ENCODE assay signal across 14 mouse cellular contexts in the genomic region with DNA sequence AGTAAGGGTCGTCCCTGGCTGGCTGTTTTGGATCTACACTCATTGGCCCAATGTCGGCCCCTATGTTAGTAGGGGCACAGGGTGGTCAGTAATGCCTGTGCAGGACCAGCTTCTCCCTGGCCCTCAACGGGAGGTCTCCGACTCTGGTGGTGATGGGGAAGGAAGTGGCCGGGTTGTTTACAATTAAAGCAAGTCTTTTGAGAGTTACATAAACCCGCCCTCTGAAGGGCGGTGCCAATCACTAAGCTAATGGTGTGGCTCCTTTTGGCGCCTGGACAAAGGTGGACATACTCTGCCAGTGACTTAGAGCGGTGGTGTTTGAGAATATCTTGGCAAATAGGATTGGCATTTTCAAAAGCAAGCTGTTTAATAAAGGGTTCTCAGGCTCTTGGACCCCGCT.
DNase-seq lines count a peak whose midpoint lies in the region; ATAC-seq lines count a peak whose summit lies in the region.
"Had no signal": no experiment of that assay in that cellular context is flagged by ENCODE, and none has a peak within 500 bp of the region (broad histone marks: within the 10 kb centered on the region; RNA-seq: fewer than 3 reads in every experiment).

No protein-coding gene starts in this region.

- H3K36me3 ChIP-seq in heart, embryonic 11.5 days (ENCODE audit: control insufficient read depth, insufficient read depth, low read length): no peaks in the 10 kb centered on the region
- H3K36me3 ChIP-seq in limb, embryonic 10.5 days: no peaks in the 10 kb centered on the region
- H3K36me3 ChIP-seq: limb, embryonic 13.5 days had no signal

- peak; percentile 8 for DNase-seq in heart, adult 8-10 months (ENCODE audit: low spot score)
- peak; percentile 44 to 54 for DNase-seq in kidney, adult 8-10 months
- DNase-seq in kidney, postnatal 25 days: peak; percentile 58 to 71
- DNase-seq in lung, postnatal 14 days: peak; percentile 35
- DNase-seq in B cell, adult 2 months: no peak
- no peak for DNase-seq in limb, embryonic 10.5 days (ENCODE audit: low spot score)
- DNase-seq in right cerebral cortex, postnatal 10 days (ENCODE audit: low spot score in 2 of 2): no peak
- DNase-seq: cerebellum, adult 11-12 months; embryo, embryonic 11 days; midbrain, embryonic 14.5 days; thymus, postnatal 14 days had no signal

- no peaks in the 10 kb centered on the region for H3K4me1 ChIP-seq in heart, embryonic 11.5 days (ENCODE audit: control insufficient read depth, insufficient read depth, low read length)
- peaks cover 5% of the 10 kb centered on the region for H3K4me1 ChIP-seq in limb, embryonic 10.5 days
- H3K4me1 ChIP-seq: limb, embryonic 13.5 days had no signal

- H3K4me3 ChIP-seq in heart, embryonic 11.5 days (ENCODE audit: low read depth, low read length): no peak overlapping the region
- no peak overlapping the region for H3K4me3 ChIP-seq in limb, embryonic 10.5 days
- H3K4me3 ChIP-seq: limb, embryonic 13.5 days had no signal

- no peaks in the 10 kb centered on the region for H3K9me3 ChIP-seq in heart, embryonic 11.5 days (replicated peaks; ENCODE audit: control insufficient read depth, low read length)
- no peaks in the 10 kb centered on the region for H3K9me3 ChIP-seq in limb, embryonic 10.5 days (replicated peaks)
- H3K9me3 ChIP-seq: limb, embryonic 13.5 days had no signal

- H3K9ac ChIP-seq in heart, embryonic 11.5 days (ENCODE audit: low read depth, low read length): no peak overlapping the region
- H3K9ac ChIP-seq: limb, embryonic 13.5 days had no signal

- H3K27ac ChIP-seq in heart, embryonic 11.5 days (ENCODE audit: low read depth, low read length): no peak overlapping the region
- no peak overlapping the region for H3K27ac ChIP-seq in limb, embryonic 10.5 days
- H3K27ac ChIP-seq: limb, embryonic 13.5 days had no signal

- H3K27me3 ChIP-seq in heart, embryonic 11.5 days (ENCODE audit: control insufficient read depth, insufficient read depth, low read length): peaks cover 4% of the 10 kb centered on the region; the same call in 1 of the 2 replicates
- peaks cover 25% of the 10 kb centered on the region for H3K27me3 ChIP-seq in limb, embryonic 10.5 days (ENCODE audit: low read depth, poor library complexity, severe bottlenecking)

- no peak for ATAC-seq in heart, embryonic 11.5 days (replicated peaks; ENCODE audit: insufficient number of reproducible peaks, low FRiP score, low TSS enrichment)
- ATAC-seq: forebrain, embryonic 16.5 days had no signal

- no peak overlapping the region for H3K4me2 ChIP-seq in heart, embryonic 11.5 days
- H3K4me2 ChIP-seq: limb, embryonic 13.5 days had no signal

- 33% methylated on average over 10 of the region's 10 CpGs for WGBS in heart, embryonic 11.5 days (ENCODE audit: insufficient replicate concordance)
- WGBS in limb, embryonic 10.5 days: 36% methylated on average over 10 of the region's 10 CpGs

Comparison
In these comparisons a context has a peak if more than half of its experiments do, and no peak if none do; other contexts are left out.
1. DNase-seq: peak in heart, adult 8-10 months (single experiment), kidney, adult 8-10 months (2 of 2), kidney, postnatal 25 days (2 of 2) and lung, postnatal 14 days (single experiment); none in B cell, adult 2 months (0 of 2), limb, embryonic 10.5 days (single experiment) and right cerebral cortex, postnatal 10 days (0 of 2).